Mouse (Mus musculus) Muller cell, postnatal 12 days (primary cell): ENCODE measurements around the gene Spsb4.

Experiments used
- DNase-seq: peaks from one replicate; pipeline ENCODE4 v3.0.0-alpha.2; 2015; ENCODE audit errors: inconsistent ontology term

The Spsb4 gene

DNA sequence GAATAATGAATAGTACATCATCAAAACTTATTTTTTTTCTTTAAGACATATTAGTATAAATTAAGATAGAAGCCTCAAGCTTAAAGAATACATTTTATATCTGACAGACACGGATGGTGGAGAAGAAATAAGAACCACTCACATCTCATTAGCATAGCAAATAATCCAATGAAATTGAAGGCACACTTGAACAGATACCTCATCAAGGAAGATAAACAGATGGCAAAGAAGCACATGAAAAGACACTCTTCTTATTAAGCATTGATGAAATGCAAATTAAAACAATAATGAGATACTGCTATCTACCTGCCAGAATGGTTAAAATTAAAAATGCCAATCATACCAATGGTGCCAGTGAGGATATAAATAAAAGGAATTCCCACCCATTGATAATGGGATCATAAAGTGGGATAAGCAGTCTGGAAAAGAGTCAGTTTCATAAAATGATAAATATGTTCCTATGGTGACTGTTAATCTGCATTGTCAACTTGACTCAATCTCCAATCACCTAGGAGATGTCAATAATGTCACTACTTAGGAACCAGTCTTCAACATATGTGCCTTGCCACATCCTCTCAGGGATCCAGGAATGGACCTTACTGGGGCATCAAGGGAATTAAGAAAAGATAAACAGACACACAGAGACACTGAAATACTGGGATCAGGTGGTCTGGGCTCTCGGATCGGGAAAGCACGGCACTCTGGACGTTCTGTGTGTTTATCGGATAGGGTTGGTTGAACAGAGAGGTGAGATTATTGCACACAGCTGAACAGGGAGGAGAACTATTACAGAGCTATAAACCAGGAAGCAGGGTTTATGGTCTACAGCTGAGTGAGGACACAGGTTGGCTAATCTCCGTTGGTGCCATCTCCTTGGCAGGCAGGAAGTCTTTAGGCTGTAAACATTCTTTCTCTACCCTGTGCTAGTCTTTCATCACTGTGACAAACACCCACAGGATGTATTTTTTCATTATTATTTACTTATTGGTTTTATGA is 114.0 kb downstream of the Spsb4 start:
- no peak for DNase-seq

DNA sequence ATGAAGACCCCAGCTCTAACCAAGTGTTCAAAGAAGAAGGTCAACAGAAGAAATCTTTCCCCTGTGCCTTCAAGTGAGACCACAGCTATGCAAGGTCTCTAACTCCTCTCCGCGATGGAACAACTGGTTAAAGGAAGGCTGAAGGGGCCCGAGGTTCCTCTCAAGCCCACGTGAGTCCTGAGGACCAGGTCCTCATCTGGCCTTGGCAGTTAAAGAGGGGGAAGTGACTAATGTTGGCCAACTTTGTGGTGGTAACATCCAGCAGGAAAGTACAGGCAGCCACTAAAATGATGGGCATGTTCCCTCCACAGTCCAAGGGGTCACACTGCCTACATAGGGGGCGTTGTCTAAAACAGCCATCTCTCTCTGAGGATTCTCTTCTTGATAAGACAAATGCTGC is 118.9 kb downstream of the Spsb4 start:
- no peak for DNase-seq

DNA sequence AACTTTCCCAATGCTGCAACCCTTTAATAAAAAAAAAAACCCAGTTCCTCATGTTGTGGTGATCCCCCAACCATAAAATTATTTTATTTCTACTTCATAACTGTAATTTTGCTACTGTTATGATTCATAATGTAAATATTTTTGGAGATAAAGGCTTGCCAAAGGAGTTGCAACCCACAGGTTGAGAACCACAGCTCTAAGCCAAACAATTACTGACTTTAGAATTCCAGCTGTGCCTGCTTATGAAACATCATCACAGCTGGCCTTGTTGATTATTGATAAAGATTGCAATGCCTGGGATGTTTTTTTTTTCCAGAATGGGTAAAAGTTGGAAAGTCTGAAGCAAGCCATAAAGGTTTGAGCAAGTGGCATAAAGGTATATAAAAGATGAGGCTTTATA is 119.6 kb downstream of the Spsb4 start:
- no peak for DNase-seq

DNA sequence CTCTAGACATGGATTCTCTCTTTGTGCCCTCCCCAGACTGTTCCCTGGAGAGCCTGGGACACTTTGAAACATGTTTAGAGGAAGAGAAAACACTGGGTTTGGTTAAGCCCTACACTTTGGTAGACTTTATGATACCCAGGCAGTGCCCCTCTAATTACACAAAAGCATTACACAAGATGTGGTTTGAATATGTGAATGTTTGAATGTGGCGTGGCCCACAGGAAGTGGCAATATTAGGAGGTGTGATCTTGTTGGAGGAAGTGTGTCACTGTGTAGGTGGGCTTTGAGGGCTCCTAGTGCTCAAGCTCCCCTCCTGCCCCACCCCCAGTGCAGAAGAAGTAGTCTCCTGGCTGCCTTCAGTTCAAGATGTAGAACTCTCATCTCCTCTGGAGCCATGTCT is 122.0 kb downstream of the Spsb4 start:
- DNase-seq, result no peak

DNA sequence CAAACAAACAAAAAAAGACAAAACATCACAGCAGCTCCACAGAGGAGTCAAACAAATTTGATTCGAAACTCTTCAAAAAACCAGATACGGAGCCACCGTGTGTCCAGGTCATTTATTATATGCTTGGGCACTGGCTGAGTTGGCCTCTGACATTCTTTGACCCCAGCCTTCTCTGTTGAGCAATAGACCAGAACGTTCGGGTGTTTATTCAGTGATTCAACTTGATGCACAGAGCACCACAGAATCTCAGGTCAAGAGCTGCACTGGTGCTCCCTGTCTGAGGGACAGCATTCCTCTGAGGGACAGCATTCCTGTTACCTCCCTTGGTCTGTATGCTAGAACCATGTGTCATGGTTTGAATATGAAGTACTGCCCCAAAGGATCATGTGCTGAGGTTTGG is 125.1 kb downstream of the Spsb4 start:
- no peak for DNase-seq
